Mouse (Mus musculus) stomach, embryonic 14.5 days (tissue): ENCODE data around the gene D5Ertd579e. TPM values are rescaled to one million over a fixed set of nuclear protein-coding genes. Genes with fewer than 3 reads are reported as not detected.

Source experiments
- ATAC-seq: fragments of 200-750 bp; cut with Nextera tagmentation; 2 replicates; pipeline ENCODE4 v1.8.0; 2017; ENCODE audit warnings: low read depth, moderate TSS enrichment; ENCODE audit not compliant: insufficient number of reproducible peaks, insufficient read depth, low FRiP score
- H3K27ac ChIP-seq: fragments of 300-500 bp; sonication (generic); 2 replicates; pipeline ENCODE4 v1.5.1; 2014; ENCODE audit warnings: mild to moderate bottlenecking, low read length, moderate library complexity, mixed read lengths
- H3K27me3 ChIP-seq: fragments of 300-500 bp; sonication (generic); 2 replicates; pipeline ENCODE4 v1.6.1; 2014; ENCODE audit warnings: low read length, control low read depth, mixed read lengths; ENCODE audit not compliant: control insufficient read depth, insufficient read depth
- H3K36me3 ChIP-seq: fragments of 300-500 bp; sonication (generic); 2 replicates; pipeline ENCODE4 v1.6.1; 2014; ENCODE audit warnings: mild to moderate bottlenecking, control low read depth, low read length, moderate library complexity, mixed read lengths; ENCODE audit not compliant: control insufficient read depth, insufficient read depth
- H3K4me1 ChIP-seq: fragments of 300-500 bp; sonication (generic); 2 replicates; pipeline ENCODE4 v1.6.1; 2014; ENCODE audit warnings: low read length, control low read depth, mixed read lengths; ENCODE audit not compliant: control insufficient read depth, insufficient read depth
- H3K4me2 ChIP-seq: fragments of 300-500 bp; sonication (generic); replicated peaks from 2 replicates; pipeline ENCODE4 v1.6.1; 2014; ENCODE audit warnings: low read depth, low read length, control low read depth
- H3K4me3 ChIP-seq: fragments of 300-500 bp; sonication (generic); 2 replicates; pipeline ENCODE4 v1.5.1; 2014; ENCODE audit warnings: low read depth, low read length, control low read depth
- H3K9ac ChIP-seq: fragments of 300-500 bp; sonication (generic); replicated peaks from 2 replicates; pipeline ENCODE4 v1.6.1; 2014; ENCODE audit warnings: low read depth, mild to moderate bottlenecking, control low read depth, low read length, moderate library complexity, mixed read lengths
- H3K9me3 ChIP-seq: fragments of 300-500 bp; sonication (generic); 2 replicates; pipeline ENCODE4 v1.6.1; 2016; ENCODE audit warnings: low read depth, low read length, control low read depth; ENCODE audit not compliant: control insufficient read depth
- WGBS: fragments of 180-500 bp; shearing (Covaris S2); extraction: QIAGEN DNeasy Blood & Tissue Kit; methylation state at CpG from one replicate; pipeline ENCODE4 v1.1.7; 2014; 5-methylcytosine and 5-hydroxymethylcytosine counted together
- polyA plus RNA-seq: library from polyadenylated mRNA; unstranded; fragments of >200 nt; fragmentation: Nextera tagmentation; extraction: Ambion mirVana; gene quantifications from 2 replicates; pipeline ENCODE4 v1.2.1, GENCODE M21; 2014

Gene D5Ertd579e
- polyA plus RNA-seq, 1 experiment from 2014 or later, result 31.6 TPM

GRCm38 (mm10) chr5:36598883-36599282 lies 96.9 kb downstream of the D5Ertd579e start:
- no peaks in the 10 kb centered on the region for H3K4me1 ChIP-seq
- H3K9ac ChIP-seq, result no peak overlapping the region
- no peak for ATAC-seq
- no peak overlapping the region for H3K27ac ChIP-seq
- peaks cover 28% of the 10 kb centered on the region for H3K36me3 ChIP-seq
- no peak overlapping the region for H3K4me3 ChIP-seq
- no peak overlapping the region for H3K4me2 ChIP-seq
- WGBS, result 68% methylated on average over 1 of the region's 1 CpGs
- no peaks in the 10 kb centered on the region for H3K9me3 ChIP-seq
- H3K27me3 ChIP-seq, result no peaks in the 10 kb centered on the region

GRCm38 (mm10) chr5:36597653-36598052 lies 98.2 kb downstream of the D5Ertd579e start:
- WGBS, result 36% methylated on average over 4 of the region's 4 CpGs
- Histone ChIP-seq H3K4me2 (no peak overlapping the region), H3K9ac (no peak overlapping the region), H3K27me3 (no peaks in the 10 kb centered on the region), H3K4me3 (no peak overlapping the region), H3K27ac (no peak overlapping the region), H3K36me3 (peaks cover 23% of the 10 kb centered on the region), H3K9me3 (no peaks in the 10 kb centered on the region), H3K4me1 (no peaks in the 10 kb centered on the region)
- ATAC-seq, result no peak

- Histone ChIP-seq H3K9me3 (no peaks in the 10 kb centered on the region), H3K27me3 (no peaks in the 10 kb centered on the region), H3K4me2 (no peak overlapping the region), H3K4me3 (no peak overlapping the region), H3K36me3 (peaks cover 11% of the 10 kb centered on the region), H3K27ac (no peak overlapping the region), H3K4me1 (no peaks in the 10 kb centered on the region), H3K9ac (no peak overlapping the region)
- 65% methylated on average over 5 of the region's 5 CpGs for WGBS
- ATAC-seq, result no peak
These were observed 99.6 kb downstream of the D5Ertd579e start for GRCm38 (mm10) chr5:36596225-36596624.

GRCm38 (mm10) chr5:36595115-36595514 lies 100.7 kb downstream of the D5Ertd579e start:
- no peak overlapping the region for H3K9ac ChIP-seq
- no peaks in the 10 kb centered on the region for H3K27me3 ChIP-seq
- no peaks in the 10 kb centered on the region for H3K4me1 ChIP-seq
- H3K4me3 ChIP-seq, result no peak overlapping the region
- H3K36me3 ChIP-seq, result peaks cover 8% of the 10 kb centered on the region
- H3K4me2 ChIP-seq, result no peak overlapping the region
- WGBS, result 34% methylated on average over 3 of the region's 3 CpGs
- no peak for ATAC-seq
- H3K9me3 ChIP-seq, result no peaks in the 10 kb centered on the region
- no peak overlapping the region for H3K27ac ChIP-seq

- Histone ChIP-seq H3K36me3 (no peaks in the 10 kb centered on the region), H3K27ac (no peak overlapping the region), H3K4me3 (no peak overlapping the region), H3K4me1 (no peaks in the 10 kb centered on the region), H3K9ac (no peak overlapping the region), H3K9me3 (no peaks in the 10 kb centered on the region), H3K27me3 (no peaks in the 10 kb centered on the region), H3K4me2 (no peak overlapping the region)
- no peak for ATAC-seq
- 82% methylated on average over 3 of the region's 3 CpGs for WGBS
These were observed 101.5 kb downstream of the D5Ertd579e start for GRCm38 (mm10) chr5:36594344-36594743.

GRCm38 (mm10) chr5:36593176-36593575 lies 102.6 kb downstream of the D5Ertd579e start, which contains the start of gene Tbc1d14:
Tbc1d14 (minus strand) TSS chr5:36593276.
- H3K27ac ChIP-seq, result no peak within 1 kb of the TSS
- no peaks in the 10 kb centered on the region for H3K4me1 ChIP-seq
- no peak within 1 kb of the TSS for H3K4me3 ChIP-seq
- H3K4me2 ChIP-seq, result no peak within 1 kb of the TSS
- no peaks in the 10 kb centered on the region for H3K9me3 ChIP-seq
- H3K9ac ChIP-seq, result no peak within 1 kb of the TSS
- H3K27me3 ChIP-seq, result no peaks in the 10 kb centered on the region
- 0 out of 2 replicates have a peak, but pooled peaks have one; percentile 42 for ATAC-seq
- H3K36me3 ChIP-seq, result no peaks in the 10 kb centered on the region
- WGBS, result 73% methylated on average over 5 of the region's 5 CpGs

GRCm38 (mm10) chr5:36590499-36590920 lies 105.3 kb downstream of the D5Ertd579e start:
- H3K9ac ChIP-seq, result no peak overlapping the region
- H3K4me1 ChIP-seq, result no peaks in the 10 kb centered on the region
- ATAC-seq, result peak; percentile 50; the same call in 1 of the 2 replicates
- H3K27ac ChIP-seq, result no peak overlapping the region
- no peak overlapping the region for H3K4me3 ChIP-seq
- WGBS, result 61% methylated on average over 5 of the region's 5 CpGs
- no peak overlapping the region for H3K4me2 ChIP-seq
- no peaks in the 10 kb centered on the region for H3K27me3 ChIP-seq
- no peaks in the 10 kb centered on the region for H3K36me3 ChIP-seq
- no peaks in the 10 kb centered on the region for H3K9me3 ChIP-seq

- Histone ChIP-seq H3K27me3 (no peaks in the 10 kb centered on the region), H3K4me3 (no peak overlapping the region), H3K4me2 (no peak overlapping the region), H3K27ac (no peak overlapping the region), H3K9me3 (no peaks in the 10 kb centered on the region), H3K4me1 (peaks cover 9% of the 10 kb centered on the region; the same call in 1 of the 2 replicates), H3K36me3 (no peaks in the 10 kb centered on the region), H3K9ac (no peak overlapping the region)
- no peak for ATAC-seq
- WGBS, result 68% methylated on average over 6 of the region's 6 CpGs
These were observed 111.5 kb downstream of the D5Ertd579e start for GRCm38 (mm10) chr5:36584299-36584698.
